Mouse (Mus musculus): ENCODE results near the gene Cryaa. TPM values are rescaled to one million over a fixed set of nuclear protein-coding genes. Genes with fewer than 3 reads are reported as not detected.

The Cryaa gene
- total and polyA plus RNA-seq, 3 experiments, result not detected

DNA sequence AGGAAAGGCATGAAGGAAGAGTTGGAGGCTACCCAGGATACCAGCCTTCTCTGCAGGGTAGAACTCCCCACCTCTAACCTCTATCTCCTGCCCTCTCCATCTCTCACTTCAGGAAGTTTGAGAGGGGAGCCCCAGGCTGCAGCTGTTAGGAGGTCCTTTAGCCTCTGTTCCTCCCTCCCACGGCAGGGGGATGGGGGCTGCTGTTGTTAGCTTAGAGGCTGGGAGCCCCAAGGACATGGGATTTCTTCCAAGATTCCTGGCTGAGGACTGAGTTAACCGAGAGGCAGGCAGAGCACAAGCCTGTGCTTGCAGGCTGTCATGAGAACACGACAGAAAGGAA lies 8.6 kb downstream of the Cryaa start:
- Histone ChIP-seq H3K9me3 (replicated peaks) (no peaks in the 10 kb centered on the region), H3K36me3 (replicated peaks) (no peaks in the 10 kb centered on the region), H3K27me3 (ENCODE audit: insufficient read depth, low read length) (peaks cover 26% of the 10 kb centered on the region), H3K4me3 (ENCODE audit: low read depth, low read length) (no peak overlapping the region), H3K4me1 (ENCODE audit: insufficient read depth, low read depth, low read length) (peaks cover 2% of the 10 kb centered on the region; the same call in 1 of the 2 replicates)
- DNase-seq (ENCODE audit: low spot score) (no peak), ATAC-seq (ENCODE audit: extremely low read depth, insufficient number of reproducible peaks, low FRiP score, poor library complexity, severe bottlenecking) (no peak)
- TF ChIP-seq POLR2AphosphoS5 (IDR thresholded peaks at IDR 0.05; ENCODE audit: insufficient replicate concordance, low read depth, low read length), result no peak
- no peak for TF ChIP-seq CTCF (IDR thresholded peaks at IDR 0.05; ENCODE audit: low read depth, low read length)
- TF ChIP-seq GATA1 (IDR thresholded peaks at IDR 0.05; ENCODE audit: borderline replicate concordance, low read length), result no peak
- TF ChIP-seq GATA2 (IDR thresholded peaks at IDR 0.05; ENCODE audit: borderline replicate concordance, low read depth, low read length), result no peak
- TF ChIP-seq TAL1 (conservative IDR thresholded peaks at IDR 0.05; ENCODE audit: low read depth, low read length), result no peak

DNA sequence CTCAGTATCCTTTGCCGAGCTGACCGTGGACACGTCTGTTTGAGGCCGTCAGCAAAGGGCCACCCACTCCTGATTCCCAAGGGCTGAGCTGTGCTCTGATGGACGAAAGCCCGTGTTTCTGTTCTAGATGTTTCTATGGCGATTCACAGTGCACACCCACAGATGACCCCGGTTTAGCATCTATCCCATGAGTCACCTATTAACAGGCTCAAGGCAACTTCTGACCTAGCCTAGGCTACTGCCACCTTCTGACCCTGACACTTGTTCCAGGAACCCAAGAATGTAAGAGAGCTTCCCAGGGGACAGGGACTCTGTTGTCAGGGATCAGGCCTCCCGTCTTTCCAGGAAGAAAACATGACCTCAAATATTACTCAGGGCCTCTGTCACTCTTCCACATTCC lies 10.5 kb downstream of the Cryaa start:
- Histone ChIP-seq H3K4me1 (ENCODE audit: insufficient read depth, low read depth, low read length) (peaks cover 2% of the 10 kb centered on the region; the same call in 1 of the 2 replicates), H3K27me3 (ENCODE audit: insufficient read depth, low read length) (peaks cover 27% of the 10 kb centered on the region), H3K9me3 (replicated peaks) (no peaks in the 10 kb centered on the region), H3K36me3 (replicated peaks) (no peaks in the 10 kb centered on the region), H3K4me3 (ENCODE audit: low read depth, low read length) (no peak overlapping the region)
- TF ChIP-seq GATA2 (IDR thresholded peaks at IDR 0.05; ENCODE audit: borderline replicate concordance, low read depth, low read length) (no peak), GATA1 (IDR thresholded peaks at IDR 0.05; ENCODE audit: borderline replicate concordance, low read length) (no peak), CTCF (IDR thresholded peaks at IDR 0.05; ENCODE audit: low read depth, low read length) (no peak), POLR2AphosphoS5 (IDR thresholded peaks at IDR 0.05; ENCODE audit: insufficient replicate concordance, low read depth, low read length) (no peak), TAL1 (conservative IDR thresholded peaks at IDR 0.05; ENCODE audit: low read depth, low read length) (no peak)
- no peak for DNase-seq (ENCODE audit: low spot score)
- ATAC-seq (ENCODE audit: extremely low read depth, insufficient number of reproducible peaks, low FRiP score, poor library complexity, severe bottlenecking), result no peak

DNA sequence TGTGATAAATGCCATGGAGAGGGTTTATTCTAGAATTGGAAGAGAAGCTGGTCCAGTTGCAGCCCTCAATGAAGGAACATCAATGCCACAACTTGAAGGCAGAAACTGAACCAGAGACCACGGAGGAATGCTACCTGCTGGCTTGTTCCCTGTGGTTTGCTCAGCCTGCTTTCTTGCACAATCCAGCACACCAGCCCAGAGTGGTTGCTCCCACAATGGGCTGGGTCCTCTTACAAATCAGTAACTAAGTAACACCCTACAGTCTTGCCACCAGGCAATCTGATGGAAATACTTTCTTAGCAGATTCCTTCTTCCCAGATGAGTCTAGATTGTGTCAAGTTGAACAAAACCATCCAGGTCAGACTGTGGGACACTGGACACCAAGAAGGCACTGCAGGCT lies 12.0 kb downstream of the Cryaa start:
- TF ChIP-seq GATA2 (IDR thresholded peaks at IDR 0.05; ENCODE audit: borderline replicate concordance, low read depth, low read length) (no peak), GATA1 (IDR thresholded peaks at IDR 0.05; ENCODE audit: borderline replicate concordance, low read length) (no peak), TAL1 (conservative IDR thresholded peaks at IDR 0.05; ENCODE audit: low read depth, low read length) (no peak), CTCF (IDR thresholded peaks at IDR 0.05; ENCODE audit: low read depth, low read length) (no peak), POLR2AphosphoS5 (IDR thresholded peaks at IDR 0.05; ENCODE audit: insufficient replicate concordance, low read depth, low read length) (no peak)
- no peaks in the 10 kb centered on the region for H3K9me3 ChIP-seq (replicated peaks)
- H3K36me3 ChIP-seq (replicated peaks), result no peaks in the 10 kb centered on the region
- H3K27me3 ChIP-seq (ENCODE audit: insufficient read depth, low read length), result peaks cover 30% of the 10 kb centered on the region
- no peak overlapping the region for H3K4me3 ChIP-seq (ENCODE audit: low read depth, low read length)
- DNase-seq (ENCODE audit: low spot score), result no peak
- no peak for ATAC-seq (ENCODE audit: extremely low read depth, insufficient number of reproducible peaks, low FRiP score, poor library complexity, severe bottlenecking)
- H3K4me1 ChIP-seq (ENCODE audit: insufficient read depth, low read depth, low read length), result peaks cover 2% of the 10 kb centered on the region; the same call in 1 of the 2 replicates

DNA sequence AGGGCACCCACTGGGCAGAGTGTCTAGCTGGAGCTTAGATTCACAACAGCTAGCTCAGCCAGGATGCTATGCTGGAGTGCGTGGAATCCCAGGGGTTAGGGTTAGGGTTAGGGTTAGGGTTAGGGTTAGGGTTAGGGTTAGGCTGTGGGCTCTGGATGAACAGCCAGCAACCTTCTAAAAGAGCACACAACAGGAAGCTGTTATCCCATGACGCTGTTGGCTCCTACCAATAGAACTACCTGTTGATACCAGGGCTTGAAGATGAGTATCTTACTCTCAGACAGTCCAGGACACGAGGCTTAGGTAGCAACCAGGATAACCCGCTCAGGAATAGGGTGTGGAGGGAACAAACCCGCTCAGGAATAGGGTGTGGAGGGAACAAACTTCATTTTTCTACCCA lies 15.3 kb downstream of the Cryaa start:
- Histone ChIP-seq H3K36me3 (replicated peaks) (no peaks in the 10 kb centered on the region), H3K4me1 (ENCODE audit: insufficient read depth, low read depth, low read length) (no peaks in the 10 kb centered on the region; the same call in 1 of the 2 replicates), H3K9me3 (replicated peaks) (no peaks in the 10 kb centered on the region), H3K27me3 (ENCODE audit: insufficient read depth, low read length) (peaks cover 24% of the 10 kb centered on the region), H3K4me3 (ENCODE audit: low read depth, low read length) (no peak overlapping the region)
- no peak for TF ChIP-seq POLR2AphosphoS5 (IDR thresholded peaks at IDR 0.05; ENCODE audit: insufficient replicate concordance, low read depth, low read length)
- ATAC-seq (ENCODE audit: extremely low read depth, insufficient number of reproducible peaks, low FRiP score, poor library complexity, severe bottlenecking) (no peak), DNase-seq (ENCODE audit: low spot score) (no peak)

DNA sequence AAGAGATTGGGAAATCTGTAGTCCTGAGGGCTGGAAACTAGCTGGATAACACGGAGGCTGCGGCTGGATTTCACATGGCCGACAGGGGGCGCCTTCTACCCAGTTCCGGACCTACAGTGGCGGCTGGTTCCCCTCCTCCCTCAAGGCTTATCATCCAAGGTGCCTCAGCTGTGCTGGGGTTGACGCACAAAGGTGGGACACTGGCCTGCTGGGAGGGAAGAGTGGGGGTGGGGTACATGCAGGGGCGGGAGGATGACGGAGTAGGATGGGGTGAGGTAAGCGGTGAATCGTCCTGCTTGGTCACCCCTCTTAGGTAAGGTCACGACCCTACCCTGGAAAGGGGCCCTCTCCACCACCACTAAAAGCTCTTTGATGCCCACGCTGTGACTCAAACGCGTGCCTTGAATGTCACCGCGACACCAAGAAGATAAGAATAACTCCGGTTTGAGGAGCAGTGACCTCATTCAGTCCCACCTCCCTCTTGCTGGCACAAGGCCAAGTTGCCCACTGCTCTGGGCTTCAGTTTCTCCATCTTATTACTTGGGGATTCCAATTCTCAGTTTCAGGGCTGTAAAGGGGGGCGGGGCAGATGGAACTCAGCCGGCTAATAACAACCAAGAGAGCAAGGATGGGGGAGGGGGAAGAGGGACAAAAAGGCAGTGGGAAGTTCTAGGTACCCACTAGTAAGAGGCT lies 15.9 kb downstream of the Cryaa start:
- peak; percentile 19 for DNase-seq (ENCODE audit: low spot score)
- peaks cover 27% of the 10 kb centered on the region for H3K27me3 ChIP-seq (ENCODE audit: insufficient read depth, low read length)
- no peak for ATAC-seq (ENCODE audit: extremely low read depth, insufficient number of reproducible peaks, low FRiP score, poor library complexity, severe bottlenecking)

DNA sequence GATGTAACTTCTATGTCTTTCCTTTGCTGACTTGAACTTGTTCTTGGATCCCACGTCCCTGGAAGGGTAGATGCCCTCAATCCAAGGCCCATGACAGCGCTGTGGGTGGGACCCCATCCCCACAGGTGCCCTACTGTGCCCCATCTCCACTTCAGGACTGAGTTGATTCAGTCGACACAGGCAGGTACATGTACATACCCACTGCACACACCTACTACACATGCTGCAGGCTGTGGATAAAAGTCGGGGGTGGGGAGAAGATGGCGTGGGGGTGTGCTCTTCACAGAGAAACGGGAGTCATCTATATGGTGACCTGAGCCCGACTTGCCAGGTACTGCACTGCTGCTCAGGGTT lies 16.4 kb downstream of the Cryaa start:
- Histone ChIP-seq H3K9me3 (replicated peaks) (no peaks in the 10 kb centered on the region), H3K4me1 (ENCODE audit: insufficient read depth, low read depth, low read length) (no peaks in the 10 kb centered on the region; the same call in 1 of the 2 replicates), H3K4me3 (ENCODE audit: low read depth, low read length) (no peak overlapping the region), H3K27me3 (ENCODE audit: insufficient read depth, low read length) (peaks cover 26% of the 10 kb centered on the region), H3K36me3 (replicated peaks) (no peaks in the 10 kb centered on the region)
- DNase-seq (ENCODE audit: low spot score), result no peak
- TF ChIP-seq CTCF (IDR thresholded peaks at IDR 0.05; ENCODE audit: low read depth, low read length) (no peak), GATA2 (IDR thresholded peaks at IDR 0.05; ENCODE audit: borderline replicate concordance, low read depth, low read length) (no peak), POLR2AphosphoS5 (IDR thresholded peaks at IDR 0.05; ENCODE audit: insufficient replicate concordance, low read depth, low read length) (no peak), GATA1 (IDR thresholded peaks at IDR 0.05; ENCODE audit: borderline replicate concordance, low read length) (no peak), TAL1 (conservative IDR thresholded peaks at IDR 0.05; ENCODE audit: low read depth, low read length) (no peak)
- no peak for ATAC-seq (ENCODE audit: extremely low read depth, insufficient number of reproducible peaks, low FRiP score, poor library complexity, severe bottlenecking)

More for the DNA sequence above, 15.9 kb downstream of the Cryaa start:
- Histone ChIP-seq H3K4me3 (ENCODE audit: low read depth, low read length) (no peak overlapping the region), H3K9me3 (replicated peaks) (no peaks in the 10 kb centered on the region), H3K36me3 (replicated peaks) (no peaks in the 10 kb centered on the region), H3K4me1 (ENCODE audit: insufficient read depth, low read depth, low read length) (no peaks in the 10 kb centered on the region; the same call in 1 of the 2 replicates)
- TF ChIP-seq POLR2AphosphoS5 (IDR thresholded peaks at IDR 0.05; ENCODE audit: insufficient replicate concordance, low read depth, low read length) (no peak), CTCF (IDR thresholded peaks at IDR 0.05; ENCODE audit: low read depth, low read length) (peak; percentile 20; the same call in 1 of the 2 replicates)

All from G1E (cell line).